Mouse (Mus musculus) midbrain, embryonic 16.5 days (tissue): Measurements from ENCODE around the gene Rnf24. TPM values are rescaled to one million over a fixed set of nuclear protein-coding genes. Genes with fewer than 3 reads are reported as not detected.

ENCODE experiments used
- ATAC-seq: fragments of 200-750 bp; cut with Nextera tagmentation; 2 replicates; pipeline ENCODE4 v1.8.0; 2017; ENCODE audit warnings: moderate TSS enrichment
- H3K27ac ChIP-seq: fragments of 300-500 bp; sonication (generic); 2 replicates; pipeline ENCODE4 v1.5.1; 2014; ENCODE audit warnings: mild to moderate bottlenecking, low read length, mixed read lengths
- H3K27me3 ChIP-seq: fragments of 300-500 bp; sonication (generic); 2 replicates; pipeline ENCODE4 v1.6.1; 2014; ENCODE audit warnings: low read depth, low read length, mixed read lengths; ENCODE audit not compliant: control insufficient read depth, insufficient read depth
- H3K36me3 ChIP-seq: fragments of 300-500 bp; sonication (generic); 2 replicates; pipeline ENCODE4 v1.6.1; 2014; ENCODE audit warnings: mild to moderate bottlenecking, low read length, moderate library complexity, mixed read lengths; ENCODE audit not compliant: control insufficient read depth, insufficient read depth
- H3K4me1 ChIP-seq: fragments of 300-500 bp; sonication (generic); 2 replicates; pipeline ENCODE4 v1.6.1; 2014; ENCODE audit warnings: mild to moderate bottlenecking, low read length, mixed read lengths; ENCODE audit not compliant: control insufficient read depth, insufficient read depth
- H3K4me2 ChIP-seq: fragments of 300-500 bp; sonication (generic); 2 replicates; pipeline ENCODE4 v1.6.1; 2014; ENCODE audit warnings: mild to moderate bottlenecking, low read length, mixed read lengths
- H3K4me3 ChIP-seq: fragments of 300-500 bp; sonication (generic); 2 replicates; pipeline ENCODE4 v1.5.1; 2014; ENCODE audit warnings: low read depth, mild to moderate bottlenecking, low read length, moderate library complexity, mixed read lengths
- H3K9ac ChIP-seq: fragments of 300-500 bp; sonication (generic); 2 replicates; pipeline ENCODE4 v1.6.1; 2014; ENCODE audit warnings: low read depth, low read length, mixed read lengths
- H3K9me3 ChIP-seq: fragments of 300-500 bp; sonication (generic); replicated peaks from 2 replicates; pipeline ENCODE4 v1.6.1; 2014; ENCODE audit warnings: mild to moderate bottlenecking, low read length, mixed read lengths; ENCODE audit not compliant: control insufficient read depth, poor library complexity, severe bottlenecking
- WGBS: fragments of 180-500 bp; shearing (Covaris S2); extraction: QIAGEN DNeasy Blood & Tissue Kit; methylation state at CpG from one replicate; pipeline ENCODE4 v1.1.7; 2014; 5-methylcytosine and 5-hydroxymethylcytosine counted together
- polyA plus RNA-seq: library from polyadenylated mRNA; unstranded; fragments of >200 nt; fragmentation: Nextera tagmentation; extraction: Ambion mirVana; gene quantifications from 2 replicates; pipeline ENCODE4 v1.2.1, GENCODE M21; 2015

Rnf24 gene
- polyA plus RNA-seq, 1 experiment from 2014 or later: 20.1 TPM

DNA sequence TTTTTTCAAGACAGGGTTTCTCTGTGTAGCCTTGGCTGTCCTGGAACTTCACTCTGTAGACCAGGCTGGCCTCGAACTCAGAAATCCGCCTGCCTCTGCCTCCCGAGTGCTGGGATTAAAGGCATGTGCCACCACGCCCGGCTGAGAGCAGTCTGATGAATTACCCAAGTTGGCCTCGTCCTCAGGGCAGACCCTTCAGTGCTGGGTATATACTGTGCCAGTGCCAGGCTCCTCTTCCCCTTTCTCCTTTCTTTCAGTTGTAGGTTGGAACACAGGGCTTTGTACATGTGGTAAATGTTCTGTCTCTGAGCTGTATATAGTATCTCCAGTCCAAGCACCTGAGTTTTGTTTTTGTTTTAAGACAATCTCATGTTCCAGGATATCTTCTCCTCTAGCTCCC lies 88.7 kb downstream of the Rnf24 start:
- Histone ChIP-seq H3K4me2 (peak overlapping the region; percentile 80), H3K27ac (no peak overlapping the region), H3K27me3 (no peaks in the 10 kb centered on the region), H3K4me1 (peaks cover 33% of the 10 kb centered on the region), H3K9me3 (no peaks in the 10 kb centered on the region), H3K4me3 (peak overlapping the region; percentile 73), H3K36me3 (no peaks in the 10 kb centered on the region), H3K9ac (no peak overlapping the region)
- no peak for ATAC-seq
- 71% methylated on average over 6 of the region's 6 CpGs for WGBS

DNA sequence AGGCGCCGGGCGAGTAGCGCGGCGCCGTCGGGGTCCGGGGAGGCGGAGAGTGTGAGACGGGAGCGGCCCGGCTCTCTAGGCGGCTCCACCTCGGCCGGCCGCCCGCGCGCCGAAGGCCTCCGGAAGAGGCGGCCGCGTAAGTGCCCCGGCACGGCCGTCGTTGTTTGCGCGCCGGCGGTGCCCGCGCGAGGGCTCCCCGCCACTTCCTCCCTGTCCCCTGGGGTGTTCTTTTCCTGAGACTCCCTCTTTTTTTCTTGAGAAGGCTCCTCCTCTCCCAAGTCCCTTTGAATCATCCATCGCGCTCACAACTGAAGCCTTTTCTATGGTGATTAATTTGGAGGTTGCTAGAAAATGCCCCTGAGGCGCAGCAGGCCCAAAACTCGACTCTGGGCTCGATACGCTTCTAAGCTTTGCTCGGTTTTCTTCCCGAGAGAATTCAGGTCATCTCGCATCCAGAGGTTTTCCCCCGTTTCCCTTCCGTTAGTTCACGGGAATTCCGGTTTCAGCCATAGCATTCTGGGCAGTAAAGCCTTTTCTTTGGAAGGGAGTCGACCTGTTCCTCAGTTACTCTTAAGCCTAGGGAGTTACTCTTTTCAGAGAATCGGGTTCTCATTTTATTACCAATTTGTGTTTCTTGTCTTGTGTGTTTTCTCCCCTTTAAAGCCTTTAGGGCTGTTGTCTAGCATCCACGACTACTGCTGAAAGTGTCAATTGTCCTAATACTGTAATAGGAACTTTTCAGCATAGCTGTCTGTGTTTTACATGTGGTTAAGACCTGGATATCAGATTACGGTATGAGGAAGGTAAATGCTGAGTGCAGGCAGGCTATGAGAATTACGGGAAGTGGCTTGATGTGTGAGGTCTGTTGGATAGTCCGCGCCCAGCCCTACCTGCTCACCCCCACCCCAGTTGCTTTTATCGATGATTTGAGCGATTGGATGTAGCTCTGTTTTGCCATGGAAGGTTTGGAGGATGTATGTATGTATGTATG lies 89.7 kb downstream of the Rnf24 start:
- H3K4me1 ChIP-seq: peaks cover 33% of the 10 kb centered on the region
- peak overlapping the region; percentile 80 for H3K4me2 ChIP-seq
- ATAC-seq: peak; percentile 77
- H3K4me3 ChIP-seq: peak overlapping the region; percentile 73
- H3K27ac ChIP-seq: peak overlapping the region; percentile 92
- peak overlapping the region; percentile 73 for H3K9ac ChIP-seq
- no peaks in the 10 kb centered on the region for H3K27me3 ChIP-seq
- H3K9me3 ChIP-seq: no peaks in the 10 kb centered on the region
- under 1% methylated on average over 48 of the region's 59 CpGs for WGBS
- H3K36me3 ChIP-seq: no peaks in the 10 kb centered on the region

DNA sequence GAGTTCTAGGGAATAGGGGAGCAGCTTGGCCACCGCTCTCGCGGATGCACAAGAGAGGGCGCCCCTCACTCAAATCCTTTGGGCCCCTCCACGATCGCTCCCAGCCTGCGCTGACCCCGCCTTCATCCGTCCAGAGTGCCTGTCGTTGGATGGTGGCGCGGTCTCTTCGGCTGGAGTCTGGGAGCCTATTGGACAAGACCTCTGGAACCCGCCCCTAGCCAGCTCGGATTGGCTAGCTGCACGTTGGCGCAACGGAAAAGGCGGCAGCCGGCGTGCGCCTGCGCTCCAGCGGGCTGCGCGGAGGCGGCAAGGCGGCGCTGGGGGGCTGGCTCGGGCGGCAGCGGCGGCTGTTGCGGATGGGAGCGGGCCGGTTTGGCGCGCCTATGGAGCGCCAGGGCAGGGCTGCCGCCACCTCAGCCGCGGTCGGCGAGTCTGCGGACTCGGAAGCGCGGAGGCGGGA lies 90.4 kb downstream of the Rnf24 start, which contains the start of gene Pank2:
Gene Pank2 (plus strand): TSS at position 283 of the 460 bp plus-strand sequence.
- ATAC-seq: peak; percentile 100
- H3K4me1 ChIP-seq: peaks cover 33% of the 10 kb centered on the region
- H3K27me3 ChIP-seq: no peaks in the 10 kb centered on the region
- H3K4me3 ChIP-seq: peak within 1 kb of the TSS; percentile 73
- no peaks in the 10 kb centered on the region for H3K36me3 ChIP-seq
- H3K27ac ChIP-seq: peak within 1 kb of the TSS; percentile 97
- H3K9ac ChIP-seq: peak within 1 kb of the TSS; percentile 73
- peak within 1 kb of the TSS; percentile 80 for H3K4me2 ChIP-seq
- H3K9me3 ChIP-seq: no peaks in the 10 kb centered on the region
- WGBS: under 1% methylated on average over 49 of the region's 49 CpGs

DNA sequence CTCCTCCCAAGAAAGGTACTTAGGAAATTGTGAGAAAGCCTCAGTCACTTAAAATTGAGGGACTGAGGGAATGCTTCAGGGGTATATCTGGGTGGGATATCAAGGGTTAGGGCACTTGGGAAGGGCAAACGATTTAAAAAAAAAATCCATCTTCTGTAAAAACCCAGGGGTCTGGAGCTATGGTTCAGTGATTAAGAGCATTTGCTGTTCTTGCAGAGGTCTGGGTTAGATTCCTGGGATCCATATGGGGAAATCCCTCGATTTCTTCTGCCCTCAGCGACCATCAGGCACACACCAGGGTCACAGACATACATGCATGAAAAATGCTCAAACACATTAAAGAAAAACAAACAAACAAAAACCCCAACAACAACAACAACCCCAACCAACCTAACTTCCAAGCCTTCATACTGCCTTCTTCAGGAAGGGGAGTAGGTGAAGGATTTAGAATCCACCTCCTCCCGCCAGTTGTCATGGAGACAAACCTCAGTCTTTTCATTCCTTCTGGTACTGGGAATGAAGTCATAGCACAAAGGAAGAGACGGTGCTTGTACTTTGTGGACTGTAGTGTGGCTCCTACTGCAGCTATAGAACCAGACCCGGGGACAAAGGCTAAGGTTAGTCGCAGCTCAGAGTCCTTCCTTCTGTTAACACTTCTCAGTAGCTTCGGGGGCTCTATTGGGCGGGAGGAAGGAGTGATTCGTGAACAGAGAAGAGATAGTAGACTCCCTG lies 91.0 kb downstream of the Rnf24 start:
- H3K36me3 ChIP-seq: no peaks in the 10 kb centered on the region
- H3K4me3 ChIP-seq: peak overlapping the region; percentile 73
- peak; percentile 83 for ATAC-seq
- H3K9me3 ChIP-seq: no peaks in the 10 kb centered on the region
- peak overlapping the region; percentile 97 for H3K27ac ChIP-seq
- H3K27me3 ChIP-seq: no peaks in the 10 kb centered on the region
- 1% methylated on average over 10 of the region's 10 CpGs for WGBS
- peak overlapping the region; percentile 78 for H3K4me2 ChIP-seq
- peaks cover 33% of the 10 kb centered on the region for H3K4me1 ChIP-seq
- H3K9ac ChIP-seq: peak overlapping the region; percentile 73

DNA sequence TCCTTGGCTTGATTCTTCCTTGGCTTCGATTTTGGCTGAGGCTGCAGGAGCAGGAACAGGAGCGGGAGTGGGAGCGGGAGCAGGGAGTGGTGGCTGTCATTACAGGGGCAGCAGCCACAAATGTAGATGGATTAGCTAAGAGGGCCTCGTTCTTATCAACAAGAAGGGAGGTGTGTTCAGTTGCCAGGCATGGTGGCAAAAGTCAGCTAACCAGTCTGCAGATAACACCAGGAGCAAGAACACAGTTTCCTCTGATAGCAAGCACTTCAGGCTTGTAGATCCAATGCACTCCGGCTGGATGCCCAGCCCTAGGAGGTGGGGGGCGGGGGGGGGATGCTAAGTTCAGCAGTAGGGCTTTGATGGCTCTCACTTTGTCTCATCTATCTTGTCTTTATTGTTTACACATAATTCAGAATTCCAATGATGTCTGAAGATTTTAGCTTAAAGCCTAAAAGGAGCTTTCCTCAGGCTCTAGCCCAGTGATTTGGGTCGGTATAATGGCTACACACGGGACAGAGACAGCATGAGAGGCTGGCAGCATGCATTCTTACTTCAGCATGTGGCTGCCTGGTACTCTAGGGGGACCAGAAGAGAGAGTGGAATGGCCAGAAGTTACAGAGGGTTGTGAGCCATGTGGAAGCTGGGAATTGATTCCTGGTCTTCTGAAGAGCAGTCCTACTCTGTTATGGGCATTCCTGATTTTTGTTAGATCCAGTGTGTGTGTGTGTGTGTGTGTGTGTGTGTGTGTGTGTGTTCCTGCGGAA lies 92.0 kb downstream of the Rnf24 start:
- 62% methylated on average over 9 of the region's 9 CpGs for WGBS
- Histone ChIP-seq H3K4me3 (no peak overlapping the region), H3K4me2 (no peak overlapping the region), H3K27ac (no peak overlapping the region), H3K4me1 (peaks cover 29% of the 10 kb centered on the region), H3K36me3 (no peaks in the 10 kb centered on the region), H3K9ac (no peak overlapping the region), H3K27me3 (no peaks in the 10 kb centered on the region), H3K9me3 (no peaks in the 10 kb centered on the region)
- ATAC-seq: no peak

DNA sequence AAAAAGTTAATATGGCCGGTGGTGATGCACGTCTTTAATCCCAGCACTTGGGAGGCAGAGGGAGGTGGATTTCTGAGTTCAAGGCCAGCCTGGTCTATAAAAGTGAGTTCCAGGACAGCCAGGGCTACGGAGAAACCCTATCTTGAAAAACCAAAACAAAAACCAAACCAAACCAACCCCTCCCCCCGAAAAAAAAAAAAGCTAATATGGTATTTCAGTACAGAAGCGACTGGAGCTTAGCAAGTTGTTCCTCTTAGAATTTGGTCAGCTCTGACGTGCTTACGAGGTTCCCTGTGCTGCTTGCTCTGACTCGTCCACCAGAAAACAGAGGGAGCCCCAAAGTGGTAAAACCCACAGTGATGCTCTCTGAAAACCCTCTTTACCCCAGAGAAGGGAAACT lies 94.0 kb downstream of the Rnf24 start:
- H3K36me3 ChIP-seq: no peaks in the 10 kb centered on the region
- H3K27me3 ChIP-seq: no peaks in the 10 kb centered on the region
- H3K9me3 ChIP-seq: no peaks in the 10 kb centered on the region
- WGBS: 83% methylated on average over 8 of the region's 8 CpGs
- no peak overlapping the region for H3K27ac ChIP-seq
- H3K9ac ChIP-seq: no peak overlapping the region
- H3K4me1 ChIP-seq: peaks cover 14% of the 10 kb centered on the region
- no peak overlapping the region for H3K4me3 ChIP-seq
- no peak for ATAC-seq
- no peak overlapping the region for H3K4me2 ChIP-seq

DNA sequence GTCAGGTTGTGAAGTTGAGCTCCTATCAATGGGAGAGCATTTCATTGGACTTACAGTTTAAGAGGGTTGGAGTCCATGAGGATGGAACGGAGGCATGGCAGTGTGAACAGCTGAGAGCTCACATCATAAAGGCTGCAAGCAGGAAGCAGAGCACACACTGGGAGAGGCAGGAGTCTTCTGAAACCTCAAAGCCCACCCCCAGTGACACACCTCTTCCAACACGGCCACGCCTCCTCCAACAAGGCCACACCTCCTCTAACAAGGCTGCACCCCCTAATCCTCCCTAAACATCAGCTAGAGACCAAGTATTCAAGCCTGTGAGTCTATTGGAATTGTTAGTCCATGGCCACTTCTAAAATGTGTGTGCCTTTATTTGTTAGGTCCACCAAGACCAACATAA lies 97.0 kb downstream of the Rnf24 start:
- H3K9ac ChIP-seq: no peak overlapping the region
- 52% methylated on average over 3 of the region's 3 CpGs for WGBS
- H3K4me3 ChIP-seq: no peak overlapping the region

DNA sequence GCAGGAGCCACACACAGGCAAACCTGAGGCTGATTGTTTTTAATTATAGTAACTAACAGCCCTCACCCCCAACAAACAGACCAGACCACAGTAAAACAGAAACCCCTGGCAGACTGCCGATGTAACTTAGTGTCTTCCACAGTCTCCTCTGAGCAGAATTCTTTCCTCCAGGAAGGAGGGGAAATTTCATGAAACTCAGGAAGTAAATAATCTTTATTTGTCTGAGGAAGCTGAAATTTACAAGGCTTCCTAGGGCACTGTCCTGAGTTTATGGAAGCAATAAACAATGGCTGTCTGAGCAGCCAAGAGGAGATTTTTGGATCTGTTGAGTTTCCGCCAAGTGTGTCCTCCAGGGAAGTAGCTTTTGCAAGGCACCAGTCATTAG lies 98.4 kb downstream of the Rnf24 start:
- H3K27ac ChIP-seq: no peak overlapping the region
- WGBS: 84% methylated on average over 2 of the region's 2 CpGs
- no peak overlapping the region for H3K9ac ChIP-seq
- ATAC-seq: no peak
- no peak overlapping the region for H3K4me3 ChIP-seq
- no peaks in the 10 kb centered on the region for H3K27me3 ChIP-seq
- no peaks in the 10 kb centered on the region for H3K4me1 ChIP-seq
- H3K4me2 ChIP-seq: no peak overlapping the region
- no peaks in the 10 kb centered on the region for H3K36me3 ChIP-seq
- H3K9me3 ChIP-seq: no peaks in the 10 kb centered on the region

More for the DNA sequence above, 97.0 kb downstream of the Rnf24 start:
- ATAC-seq: no peak
- Histone ChIP-seq H3K27me3 (no peaks in the 10 kb centered on the region), H3K4me1 (no peaks in the 10 kb centered on the region), H3K9me3 (no peaks in the 10 kb centered on the region), H3K27ac (no peak overlapping the region), H3K4me2 (no peak overlapping the region), H3K36me3 (no peaks in the 10 kb centered on the region)
